Mouse (Mus musculus): ENCODE data around the gene Apba2. TPM values are rescaled to one million over a fixed set of nuclear protein-coding genes. Genes with fewer than 3 reads are reported as not detected.

The Apba2 gene
- polyA plus RNA-seq, 1 experiment from 2014 or later = 9.1 TPM

DNA sequence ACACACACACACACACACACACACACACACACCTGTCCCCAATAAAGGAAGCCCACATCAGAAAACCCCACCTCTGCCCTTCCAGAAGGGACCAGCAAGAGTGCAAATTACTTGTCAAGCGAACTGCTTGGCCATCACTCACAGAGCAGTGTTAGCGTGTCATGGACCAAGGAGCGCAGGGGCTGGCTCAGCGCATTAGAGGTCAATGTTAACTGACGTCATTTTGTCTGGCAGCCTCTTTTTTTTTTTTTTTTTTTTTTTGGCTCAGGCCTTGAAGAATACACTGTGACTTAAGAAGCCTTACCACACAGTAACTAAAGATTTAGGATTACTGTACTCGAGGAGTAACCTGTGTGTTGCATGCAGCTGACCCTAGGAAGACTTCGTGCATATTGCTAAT is 252.7 kb downstream of the Apba2 start:
- no peak for ATAC-seq (ENCODE audit: low FRiP score, low read depth)
- Histone ChIP-seq H3K9ac (no peak overlapping the region), H3K36me3 (no peaks in the 10 kb centered on the region), H3K4me3 (no peak overlapping the region), H3K4me1 (peaks cover 19% of the 10 kb centered on the region), H3K9me3 (no peaks in the 10 kb centered on the region), H3K4me2 (replicated peaks) (no peak overlapping the region), H3K27me3 (no peaks in the 10 kb centered on the region), H3K27ac (no peak overlapping the region)
- 69% methylated on average over 7 of the region's 7 CpGs for WGBS

- no peak overlapping the region for H3K9ac ChIP-seq
- no peak overlapping the region for H3K4me2 ChIP-seq (replicated peaks)
- H3K27ac ChIP-seq = no peak overlapping the region
- H3K27me3 ChIP-seq = no peaks in the 10 kb centered on the region
- ATAC-seq (ENCODE audit: low FRiP score, low read depth) = no peak
- WGBS = 82% methylated on average over 7 of the region's 7 CpGs
- no peaks in the 10 kb centered on the region for H3K36me3 ChIP-seq
- no peaks in the 10 kb centered on the region for H3K9me3 ChIP-seq
- H3K4me3 ChIP-seq = no peak overlapping the region
- peaks cover 19% of the 10 kb centered on the region for H3K4me1 ChIP-seq
Measured at GRCm38 (mm10) chr7:64755141-64755540, 253.6 kb downstream of the Apba2 start.

- no peak overlapping the region for H3K4me3 ChIP-seq
- peaks cover 17% of the 10 kb centered on the region for H3K4me1 ChIP-seq
- WGBS = 84% methylated on average over 3 of the region's 3 CpGs
- H3K9ac ChIP-seq = no peak overlapping the region
- H3K27ac ChIP-seq = no peak overlapping the region
- no peaks in the 10 kb centered on the region for H3K36me3 ChIP-seq
- H3K4me2 ChIP-seq (replicated peaks) = no peak overlapping the region
- no peaks in the 10 kb centered on the region for H3K9me3 ChIP-seq
- H3K27me3 ChIP-seq = no peaks in the 10 kb centered on the region
- ATAC-seq (ENCODE audit: low FRiP score, low read depth) = no peak
Measured at GRCm38 (mm10) chr7:64765595-64765994, 264.1 kb downstream of the Apba2 start.

- peak; percentile 18; the same call in 1 of the 2 replicates for ATAC-seq (ENCODE audit: low FRiP score, low read depth)
- Histone ChIP-seq H3K9me3 (no peaks in the 10 kb centered on the region), H3K36me3 (no peaks in the 10 kb centered on the region), H3K4me1 (peaks cover 22% of the 10 kb centered on the region), H3K4me2 (replicated peaks) (0 out of 2 replicates have a peak overlapping the region, but pooled peaks have one; percentile 4), H3K4me3 (no peak overlapping the region), H3K27me3 (no peaks in the 10 kb centered on the region), H3K9ac (peak overlapping the region; percentile 26; the same call in 1 of the 2 replicates), H3K27ac (peak overlapping the region; percentile 63)
- 38% methylated on average over 7 of the region's 7 CpGs for WGBS
Measured at GRCm38 (mm10) chr7:64769768-64770167, 268.3 kb downstream of the Apba2 start.

- no peak overlapping the region for H3K9ac ChIP-seq
- H3K4me2 ChIP-seq (replicated peaks) = 0 out of 2 replicates have a peak overlapping the region, but pooled peaks have one; percentile 21
- no peaks in the 10 kb centered on the region for H3K9me3 ChIP-seq
- no peaks in the 10 kb centered on the region for H3K36me3 ChIP-seq
- no peaks in the 10 kb centered on the region for H3K27me3 ChIP-seq
- no peak overlapping the region for H3K27ac ChIP-seq
- 75% methylated on average over 8 of the region's 8 CpGs for WGBS
- no peak for ATAC-seq (ENCODE audit: low FRiP score, low read depth)
- H3K4me1 ChIP-seq = peaks cover 22% of the 10 kb centered on the region
- H3K4me3 ChIP-seq = no peak overlapping the region
Measured at GRCm38 (mm10) chr7:64770779-64771390, 269.4 kb downstream of the Apba2 start.

- no peaks in the 10 kb centered on the region for H3K9me3 ChIP-seq
- H3K4me2 ChIP-seq (replicated peaks) = no peak overlapping the region; the same call in 1 of the 2 replicates
- WGBS = 46% methylated on average over 10 of the region's 10 CpGs
- ATAC-seq (ENCODE audit: low FRiP score, low read depth) = no peak
- H3K27ac ChIP-seq = no peak overlapping the region
- H3K4me3 ChIP-seq = no peak overlapping the region
- H3K4me1 ChIP-seq = peaks cover 22% of the 10 kb centered on the region
- H3K9ac ChIP-seq = no peak overlapping the region
- no peaks in the 10 kb centered on the region for H3K27me3 ChIP-seq
- no peaks in the 10 kb centered on the region for H3K36me3 ChIP-seq
Measured at GRCm38 (mm10) chr7:64773465-64773864, 272.0 kb downstream of the Apba2 start.

DNA sequence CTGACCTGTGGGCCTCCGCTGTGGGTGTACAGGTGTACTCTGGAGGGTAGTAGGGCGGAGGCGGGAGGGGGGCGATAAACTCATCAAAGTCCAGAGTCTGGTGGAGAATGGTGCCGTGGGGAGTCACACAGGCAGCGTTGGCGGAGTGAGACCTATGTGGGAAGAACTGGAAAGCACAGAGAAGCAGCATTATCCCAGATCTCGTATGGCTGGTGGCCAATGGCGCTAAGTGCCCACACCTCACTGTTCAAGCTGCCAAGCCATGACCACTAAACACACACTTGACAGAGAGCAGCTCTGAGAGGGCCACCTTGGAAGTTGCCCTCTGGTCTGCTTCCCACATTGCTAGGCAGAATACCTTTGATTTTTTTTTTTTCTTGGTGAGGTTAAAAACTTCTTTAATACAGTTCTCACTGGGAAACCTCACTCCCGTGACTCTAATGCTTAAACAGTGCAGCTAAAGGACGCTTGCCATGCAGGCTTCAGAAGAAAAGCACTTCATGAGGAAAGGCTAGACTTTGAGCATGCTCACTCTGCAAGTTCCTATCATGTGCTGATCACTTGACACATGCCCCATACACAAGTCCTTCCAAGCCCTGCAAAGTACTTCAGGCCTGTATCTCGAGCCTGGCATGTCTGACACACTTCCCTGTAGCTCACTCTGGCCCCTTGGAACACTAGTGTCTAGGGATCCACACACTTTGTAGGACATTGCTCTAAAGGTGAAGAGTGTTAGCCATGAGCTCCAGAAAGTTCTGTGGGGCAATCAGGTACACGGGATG is 275.4 kb downstream of the Apba2 start:
- Histone ChIP-seq H3K36me3 (no peaks in the 10 kb centered on the region), H3K27ac (no peak overlapping the region), H3K9me3 (no peaks in the 10 kb centered on the region), H3K9ac (no peak overlapping the region), H3K4me3 (no peak overlapping the region), H3K4me2 (replicated peaks) (no peak overlapping the region), H3K4me1 (0 out of 2 replicates have a peak, but pooled peaks cover 4% of the 10 kb centered on the region), H3K27me3 (no peaks in the 10 kb centered on the region)
- ATAC-seq (ENCODE audit: low FRiP score, low read depth) = no peak
- WGBS = 86% methylated on average over 13 of the region's 13 CpGs

- H3K4me3 ChIP-seq = no peak overlapping the region
- H3K9me3 ChIP-seq = no peaks in the 10 kb centered on the region
- H3K27me3 ChIP-seq = no peaks in the 10 kb centered on the region
- H3K27ac ChIP-seq = no peak overlapping the region
- 80% methylated on average over 4 of the region's 4 CpGs for WGBS
- no peak overlapping the region for H3K9ac ChIP-seq
- no peak overlapping the region for H3K4me2 ChIP-seq (replicated peaks)
- no peaks in the 10 kb centered on the region for H3K36me3 ChIP-seq
- 0 out of 2 replicates have a peak, but pooled peaks cover 4% of the 10 kb centered on the region for H3K4me1 ChIP-seq
- ATAC-seq (ENCODE audit: low FRiP score, low read depth) = no peak
Measured at GRCm38 (mm10) chr7:64779501-64779900, 278.0 kb downstream of the Apba2 start.

GRCm38 (mm10) chr7:64785040-64785439 is 283.5 kb downstream of the Apba2 start:
- Histone ChIP-seq H3K4me2 (replicated peaks) (no peak overlapping the region), H3K36me3 (no peaks in the 10 kb centered on the region), H3K4me3 (no peak overlapping the region), H3K9ac (no peak overlapping the region), H3K9me3 (no peaks in the 10 kb centered on the region), H3K4me1 (0 out of 2 replicates have a peak, but pooled peaks cover 4% of the 10 kb centered on the region), H3K27ac (no peak overlapping the region), H3K27me3 (no peaks in the 10 kb centered on the region)
- 45% methylated on average over 3 of the region's 3 CpGs for WGBS
- ATAC-seq (ENCODE audit: low FRiP score, low read depth) = no peak

- no peak overlapping the region for H3K9ac ChIP-seq
- H3K4me1 ChIP-seq = no peaks in the 10 kb centered on the region
- H3K36me3 ChIP-seq = no peaks in the 10 kb centered on the region
- 74% methylated on average over 9 of the region's 9 CpGs for WGBS
- H3K27me3 ChIP-seq = no peaks in the 10 kb centered on the region
- no peak overlapping the region for H3K27ac ChIP-seq
- no peak overlapping the region for H3K4me2 ChIP-seq (replicated peaks)
- no peak overlapping the region for H3K4me3 ChIP-seq
- ATAC-seq (ENCODE audit: low FRiP score, low read depth) = no peak
- H3K9me3 ChIP-seq = no peaks in the 10 kb centered on the region
Measured at GRCm38 (mm10) chr7:64791145-64791544, 289.6 kb downstream of the Apba2 start.

- Histone ChIP-seq H3K36me3 (no peaks in the 10 kb centered on the region), H3K27ac (no peak overlapping the region), H3K4me1 (no peaks in the 10 kb centered on the region), H3K9ac (no peak overlapping the region), H3K27me3 (no peaks in the 10 kb centered on the region), H3K9me3 (no peaks in the 10 kb centered on the region), H3K4me2 (replicated peaks) (no peak overlapping the region), H3K4me3 (no peak overlapping the region)
- ATAC-seq (ENCODE audit: low FRiP score, low read depth) = no peak
- WGBS = 72% methylated on average over 8 of the region's 8 CpGs
Measured at GRCm38 (mm10) chr7:64792031-64792430, 290.5 kb downstream of the Apba2 start.

DNA sequence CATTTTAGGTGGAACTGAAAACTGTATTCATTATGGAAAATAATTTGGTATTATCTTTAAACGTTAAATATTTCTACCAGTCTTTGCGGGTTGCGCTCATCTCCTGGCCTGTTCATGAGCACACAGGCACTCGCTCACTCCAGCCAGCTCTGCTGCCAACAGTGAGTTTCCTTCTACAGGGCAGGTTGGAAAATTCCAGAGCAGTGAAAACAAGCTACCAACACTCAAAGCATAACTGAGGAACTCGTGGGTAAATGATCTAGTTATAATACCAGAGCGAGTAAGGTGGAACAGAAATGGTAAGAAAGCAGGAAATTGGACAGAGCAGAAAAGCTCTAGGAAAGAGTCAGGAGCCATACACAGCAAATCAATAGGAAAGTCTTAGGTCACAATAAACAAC is 294.0 kb downstream of the Apba2 start:
- no peak overlapping the region for H3K4me2 ChIP-seq (replicated peaks)
- ATAC-seq (ENCODE audit: low FRiP score, low read depth) = no peak
- no peak overlapping the region for H3K4me3 ChIP-seq
- 79% methylated on average over 6 of the region's 6 CpGs for WGBS
- no peak overlapping the region for H3K9ac ChIP-seq
- no peaks in the 10 kb centered on the region for H3K9me3 ChIP-seq
- H3K4me1 ChIP-seq = no peaks in the 10 kb centered on the region
- H3K27me3 ChIP-seq = no peaks in the 10 kb centered on the region
- H3K36me3 ChIP-seq = no peaks in the 10 kb centered on the region
- no peak overlapping the region for H3K27ac ChIP-seq
